Mouse (Mus musculus) embryonic fibroblast, embryonic 13.5 days (primary cell): Measurements from ENCODE around the gene Cd300lg.

Experiments
- CTCF ChIP-seq: IDR thresholded peaks from 2 replicates; pipeline ENCODE4 v1.5.1; 2011; ENCODE audit warnings: mild to moderate bottlenecking, control low read depth, low read length, moderate library complexity, borderline replicate concordance; ENCODE audit not compliant: insufficient read depth
- POLR2A ChIP-seq: IDR thresholded peaks from 2 replicates; pipeline ENCODE4 v1.6.1; 2011; ENCODE audit warnings: low read depth, mild to moderate bottlenecking, control low read depth, low read length, moderate library complexity

DNA sequence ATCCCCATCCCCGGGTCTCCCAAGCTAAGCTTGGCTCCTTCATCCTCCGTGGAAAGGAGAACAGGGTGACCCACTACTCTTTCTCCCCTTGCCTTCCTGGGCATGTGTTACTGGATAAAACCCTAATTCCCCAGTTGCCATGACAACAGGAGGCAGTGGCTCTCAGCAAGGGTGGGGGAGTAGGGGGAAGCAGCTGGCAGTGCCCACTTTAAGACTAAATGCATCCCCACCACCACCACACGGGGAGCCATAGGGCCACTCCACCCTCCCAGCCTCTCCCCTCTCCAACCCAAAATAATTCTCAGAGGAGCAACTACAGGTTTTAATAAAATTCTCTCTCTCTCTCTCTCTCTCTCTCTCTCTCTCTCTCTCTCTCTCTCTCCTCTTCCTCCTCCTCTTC is 45.0 kb downstream of the Cd300lg start:
- TF ChIP-seq POLR2A (no peak), CTCF (no peak)
